Mouse (Mus musculus): ENCODE data around the gene Kcnk10. TPM values are rescaled to one million over a fixed set of nuclear protein-coding genes. Genes with fewer than 3 reads are reported as not detected.

Gene Kcnk10
- polyA plus RNA-seq, 1 experiment from 2014 or later: 53.6 TPM

DNA sequence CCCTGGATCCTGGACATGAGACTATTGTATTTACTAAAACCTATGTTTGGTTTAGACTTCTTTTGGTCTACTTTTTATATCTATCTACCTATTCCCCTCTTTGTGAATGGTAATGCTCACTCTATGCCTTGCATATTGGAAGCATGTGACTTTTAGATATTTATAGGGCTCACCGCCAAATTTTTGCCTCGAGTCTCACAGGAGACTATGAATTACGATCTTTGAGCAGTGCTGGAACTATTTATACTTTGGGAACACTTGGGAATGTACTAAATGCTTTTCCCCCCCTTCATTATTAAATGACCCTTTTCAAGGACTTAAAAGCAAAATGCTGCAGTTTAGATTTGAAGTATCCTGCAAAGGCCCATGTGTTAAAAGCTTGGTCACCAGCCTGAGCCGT, 181.5 kb downstream of the Kcnk10 start:
- Histone ChIP-seq H3K4me1 (ENCODE audit: control insufficient read depth, insufficient read depth, low read length) (no peaks in the 10 kb centered on the region), H3K9ac (replicated peaks; ENCODE audit: low read length) (no peak overlapping the region), H3K9me3 (ENCODE audit: control insufficient read depth, low read length) (no peaks in the 10 kb centered on the region), H3K4me2 (ENCODE audit: low read length) (no peak overlapping the region), H3K27me3 (ENCODE audit: control insufficient read depth, insufficient read depth, low read length) (no peaks in the 10 kb centered on the region), H3K4me3 (replicated peaks; ENCODE audit: low read depth, low read length) (no peak overlapping the region), H3K27ac (replicated peaks; ENCODE audit: low read depth, low read length) (no peak overlapping the region), H3K36me3 (ENCODE audit: control insufficient read depth, insufficient read depth, low read length) (no peaks in the 10 kb centered on the region)
- 93% methylated on average over 4 of the region's 4 CpGs for WGBS
- ATAC-seq (ENCODE audit: low FRiP score, low TSS enrichment): no peak
- no peak for DNase-seq

DNA sequence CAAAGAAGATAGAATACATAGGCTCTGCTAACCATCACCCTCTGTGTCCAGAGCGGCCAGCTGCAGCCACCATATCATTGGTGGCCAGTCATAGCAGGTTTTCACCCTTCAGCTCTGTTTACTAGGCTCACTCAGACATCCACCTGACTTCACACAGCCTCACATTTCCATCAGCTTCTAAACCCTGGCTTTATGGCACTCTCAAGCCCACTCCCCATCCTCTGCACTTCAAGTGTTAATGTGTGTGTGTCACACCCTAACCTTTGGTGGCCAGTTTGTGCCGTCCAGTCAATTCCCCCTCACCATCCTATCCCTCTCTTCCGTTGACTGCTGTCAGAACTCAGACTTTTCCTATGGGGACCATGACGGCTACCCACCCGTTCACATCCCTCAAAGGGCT, 184.0 kb downstream of the Kcnk10 start:
- H3K27me3 ChIP-seq (ENCODE audit: control insufficient read depth, insufficient read depth, low read length): no peaks in the 10 kb centered on the region
- no peaks in the 10 kb centered on the region for H3K4me1 ChIP-seq (ENCODE audit: control insufficient read depth, insufficient read depth, low read length)
- no peaks in the 10 kb centered on the region for H3K36me3 ChIP-seq (ENCODE audit: control insufficient read depth, insufficient read depth, low read length)
- no peak overlapping the region for H3K9ac ChIP-seq (replicated peaks; ENCODE audit: low read length)
- no peaks in the 10 kb centered on the region for H3K9me3 ChIP-seq (ENCODE audit: control insufficient read depth, low read length)
- no peak overlapping the region for H3K4me3 ChIP-seq (replicated peaks; ENCODE audit: low read depth, low read length)
- 93% methylated on average over 5 of the region's 5 CpGs for WGBS
- no peak for ATAC-seq (ENCODE audit: low FRiP score, low TSS enrichment)
- H3K27ac ChIP-seq (replicated peaks; ENCODE audit: low read depth, low read length): no peak overlapping the region
- DNase-seq: no peak
- no peak overlapping the region for H3K4me2 ChIP-seq (ENCODE audit: low read length)

DNA sequence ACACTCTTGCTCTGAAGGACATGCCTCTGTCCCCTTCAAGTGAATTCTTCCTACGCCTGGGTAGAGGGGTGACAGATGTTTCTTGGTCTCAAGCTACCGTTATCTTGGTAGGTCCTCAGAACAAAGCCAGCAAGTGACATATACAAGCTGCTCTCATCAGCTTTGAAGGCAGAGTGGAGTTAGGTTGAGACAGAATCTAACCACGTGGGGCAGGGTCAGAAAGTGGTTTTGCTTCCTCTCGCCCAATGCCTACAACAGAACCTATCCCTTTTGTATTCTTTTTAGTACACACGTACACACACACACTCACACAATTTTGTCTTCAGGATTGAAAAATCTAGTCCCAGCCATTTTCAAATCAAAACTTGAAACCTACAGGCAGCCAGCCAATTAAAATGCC, 186.8 kb downstream of the Kcnk10 start:
- WGBS: 87% methylated on average over 5 of the region's 5 CpGs
- no peak overlapping the region for H3K4me3 ChIP-seq (replicated peaks; ENCODE audit: low read depth, low read length)
- H3K4me1 ChIP-seq (ENCODE audit: control insufficient read depth, insufficient read depth, low read length): no peaks in the 10 kb centered on the region
- ATAC-seq (ENCODE audit: low FRiP score, low TSS enrichment) (no peak), DNase-seq (no peak)
- H3K4me2 ChIP-seq (ENCODE audit: low read length): no peak overlapping the region
- H3K9me3 ChIP-seq (ENCODE audit: control insufficient read depth, low read length): no peaks in the 10 kb centered on the region
- H3K36me3 ChIP-seq (ENCODE audit: control insufficient read depth, insufficient read depth, low read length): no peaks in the 10 kb centered on the region
- H3K9ac ChIP-seq (replicated peaks; ENCODE audit: low read length): no peak overlapping the region
- H3K27me3 ChIP-seq (ENCODE audit: control insufficient read depth, insufficient read depth, low read length): no peaks in the 10 kb centered on the region
- H3K27ac ChIP-seq (replicated peaks; ENCODE audit: low read depth, low read length): no peak overlapping the region

DNA sequence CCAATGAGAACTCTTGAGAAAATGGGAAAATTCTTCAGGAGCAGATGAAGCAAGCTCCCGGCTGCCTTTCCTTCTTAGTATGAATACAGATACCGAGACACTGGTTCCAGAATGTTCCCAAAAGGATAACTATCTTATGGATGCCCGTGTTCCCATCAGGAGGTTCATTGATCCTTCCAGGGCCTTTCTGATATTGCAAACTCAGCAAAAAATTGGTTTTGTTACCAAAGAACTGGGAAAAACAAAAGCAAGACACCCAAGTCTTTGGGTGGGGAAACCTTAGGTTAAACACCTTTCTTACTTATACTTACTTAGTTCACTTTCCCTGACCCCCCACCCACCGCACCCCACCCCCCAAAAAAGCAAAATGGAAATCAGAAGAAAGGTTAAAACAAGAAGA, 188.5 kb downstream of the Kcnk10 start:
- Histone ChIP-seq H3K4me3 (replicated peaks; ENCODE audit: low read depth, low read length) (no peak overlapping the region), H3K4me1 (ENCODE audit: control insufficient read depth, insufficient read depth, low read length) (no peaks in the 10 kb centered on the region), H3K27me3 (ENCODE audit: control insufficient read depth, insufficient read depth, low read length) (no peaks in the 10 kb centered on the region), H3K9ac (replicated peaks; ENCODE audit: low read length) (no peak overlapping the region), H3K27ac (replicated peaks; ENCODE audit: low read depth, low read length) (no peak overlapping the region), H3K9me3 (ENCODE audit: control insufficient read depth, low read length) (no peaks in the 10 kb centered on the region), H3K36me3 (ENCODE audit: control insufficient read depth, insufficient read depth, low read length) (no peaks in the 10 kb centered on the region), H3K4me2 (ENCODE audit: low read length) (no peak overlapping the region)
- WGBS: 95% methylated on average over 4 of the region's 4 CpGs
- no peak for ATAC-seq (ENCODE audit: low FRiP score, low TSS enrichment)
- no peak for DNase-seq

Other genes with a start within 250 kb of the Kcnk10 start
- gene Spata7, start 49.8 kb upstream of the Kcnk10 start, polyA plus RNA-seq (2014; fragmentation: Nextera tagmentation; extraction: Ambion mirVana): 28.4 and 29.4 TPM in 2 replicates
- 3.9 and 5.4 TPM in 2 replicates for gene Ptpn21, start 159.1 kb upstream of the Kcnk10 start, polyA plus RNA-seq (2014; fragmentation: Nextera tagmentation; extraction: Ambion mirVana)
- gene Zc3h14, start 168.7 kb upstream of the Kcnk10 start, polyA plus RNA-seq (2014; fragmentation: Nextera tagmentation; extraction: Ambion mirVana): 99.5 and 135 TPM in 2 replicates